33 mouse cellular contexts compared by ENCODE assay signal in genomic region chr13:56443411-56443810, GRCm38 (mm10). TPM values are rescaled to one million over a fixed set of nuclear protein-coding genes. Genes with fewer than 3 reads are reported as not detected.
DNase-seq lines count a peak whose midpoint lies in the region; ATAC-seq and TF ChIP-seq lines count a peak whose summit lies in the region.
"Had no signal": no experiment of that assay in that cellular context is flagged by ENCODE, and none has a peak within 500 bp of the region (broad histone marks: within the 10 kb centered on the region; RNA-seq: fewer than 3 reads in every experiment).

No protein-coding gene starts in this region.

- peak; percentile 29 for DNase-seq in 416B (ENCODE audit: low read depth)
- DNase-seq in stomach, postnatal 0 days (ENCODE audit: low spot score) = no peak
- no peak for DNase-seq in embryo, embryonic 10.5 days (ENCODE audit: low spot score)
- DNase-seq: adrenal gland, adult 8-10 months; adrenal gland, postnatal 25 days; B cell, adult 2 months; cerebellum, adult 11-12 months; cerebellum, adult 8-10 months; cerebellum, postnatal 10 days; cerebellum, postnatal 36 days; gastrocnemius, postnatal 25 days; heart, adult 2 months; heart, postnatal 36 days; kidney, adult 18-20 months had no signal

- no peak for TF ChIP-seq EP300 in stomach, postnatal 0 days (optimal IDR thresholded peaks at IDR 0.05)

- TF ChIP-seq CTCF in intestine, postnatal 0 days (IDR thresholded peaks at IDR 0.05; ENCODE audit: low read depth) = no peak
- no peak for TF ChIP-seq CTCF in stomach, postnatal 0 days (IDR thresholded peaks at IDR 0.05; ENCODE audit: low read depth)

- peaks cover 25% of the 10 kb centered on the region for H3K27me3 ChIP-seq in intestine, embryonic 15.5 days (replicated peaks)
- peaks cover 18% of the 10 kb centered on the region for H3K27me3 ChIP-seq in intestine, postnatal 0 days (replicated peaks; ENCODE audit: control insufficient read depth, insufficient read depth, low read length)
- H3K27me3 ChIP-seq in intestine, embryonic 16.5 days (replicated peaks; ENCODE audit: control insufficient read depth, insufficient read depth, low read length) = peaks cover 18% of the 10 kb centered on the region
- peaks cover 3% of the 10 kb centered on the region for H3K27me3 ChIP-seq in stomach, postnatal 0 days (ENCODE audit: control insufficient read depth, insufficient read depth, low read length)
- H3K27me3 ChIP-seq in hindbrain, embryonic 13.5 days = peaks cover 36% of the 10 kb centered on the region

- no peak overlapping the region for H3K4me3 ChIP-seq in intestine, embryonic 15.5 days (replicated peaks)
- H3K4me3 ChIP-seq in intestine, postnatal 0 days (ENCODE audit: low read depth, low read length) = no peak overlapping the region
- no peak overlapping the region for H3K4me3 ChIP-seq in intestine, embryonic 16.5 days (ENCODE audit: low read length)
- no peak overlapping the region for H3K4me3 ChIP-seq in stomach, postnatal 0 days (ENCODE audit: low read depth, low read length)
- no peak overlapping the region for H3K4me3 ChIP-seq in hindbrain, embryonic 13.5 days
- H3K4me3 ChIP-seq: forebrain, embryonic 10.5 days; heart, adult 2 months; heart, embryonic 10.5 days; heart, embryonic 13.5 days; hindbrain, embryonic 10.5 days had no signal

- H3K4me2 ChIP-seq in intestine, embryonic 15.5 days (replicated peaks) = no peak overlapping the region
- no peak overlapping the region for H3K4me2 ChIP-seq in intestine, postnatal 0 days (replicated peaks; ENCODE audit: low read depth)
- no peak overlapping the region for H3K4me2 ChIP-seq in intestine, embryonic 16.5 days (ENCODE audit: low read depth, low read length)
- H3K4me2 ChIP-seq in stomach, postnatal 0 days (replicated peaks; ENCODE audit: low read depth) = no peak overlapping the region
- no peak overlapping the region for H3K4me2 ChIP-seq in hindbrain, embryonic 13.5 days
- H3K4me2 ChIP-seq: heart, embryonic 13.5 days; hindbrain, embryonic 14.5 days had no signal

- H3K36me3 ChIP-seq in intestine, embryonic 15.5 days = no peaks in the 10 kb centered on the region
- H3K36me3 ChIP-seq in intestine, postnatal 0 days (ENCODE audit: control insufficient read depth, insufficient read depth) = no peaks in the 10 kb centered on the region
- H3K36me3 ChIP-seq in intestine, embryonic 16.5 days (ENCODE audit: control insufficient read depth, insufficient read depth, low read length) = no peaks in the 10 kb centered on the region
- H3K36me3 ChIP-seq in stomach, postnatal 0 days (ENCODE audit: control insufficient read depth, insufficient read depth, low read length) = no peaks in the 10 kb centered on the region
- H3K36me3 ChIP-seq in hindbrain, embryonic 13.5 days = no peaks in the 10 kb centered on the region
- H3K36me3 ChIP-seq: forebrain, embryonic 10.5 days; G1E; heart, embryonic 10.5 days; heart, embryonic 13.5 days; hindbrain, embryonic 10.5 days had no signal

- H3K27ac ChIP-seq in intestine, embryonic 15.5 days = no peak overlapping the region
- H3K27ac ChIP-seq in intestine, postnatal 0 days (ENCODE audit: low read depth, low read length) = no peak overlapping the region
- no peak overlapping the region for H3K27ac ChIP-seq in intestine, embryonic 16.5 days (ENCODE audit: low read length)
- no peak overlapping the region for H3K27ac ChIP-seq in stomach, postnatal 0 days (replicated peaks)
- H3K27ac ChIP-seq in hindbrain, embryonic 13.5 days = no peak overlapping the region
- H3K27ac ChIP-seq: forebrain, embryonic 10.5 days; heart, adult 2 months; heart, embryonic 10.5 days; heart, embryonic 13.5 days; hindbrain, embryonic 10.5 days; hindbrain, embryonic 14.5 days; hindbrain, postnatal 0 days had no signal

- no peaks in the 10 kb centered on the region for H3K9me3 ChIP-seq in intestine, embryonic 15.5 days
- H3K9me3 ChIP-seq in intestine, postnatal 0 days (ENCODE audit: control insufficient read depth) = no peaks in the 10 kb centered on the region
- H3K9me3 ChIP-seq in intestine, embryonic 16.5 days (ENCODE audit: control insufficient read depth, low read length) = no peaks in the 10 kb centered on the region
- H3K9me3 ChIP-seq in stomach, postnatal 0 days (ENCODE audit: control insufficient read depth, low read length) = no peaks in the 10 kb centered on the region
- H3K9me3 ChIP-seq in hindbrain, embryonic 13.5 days = no peaks in the 10 kb centered on the region
- H3K9me3 ChIP-seq: forebrain, embryonic 10.5 days; heart, embryonic 10.5 days; heart, embryonic 13.5 days; hindbrain, embryonic 10.5 days had no signal

- WGBS in intestine, embryonic 15.5 days = 62% methylated on average over 7 of the region's 7 CpGs
- WGBS in intestine, postnatal 0 days = 48% methylated on average over 7 of the region's 7 CpGs
- WGBS in intestine, embryonic 16.5 days = 45% methylated on average over 7 of the region's 7 CpGs
- WGBS in stomach, postnatal 0 days = 52% methylated on average over 7 of the region's 7 CpGs
- WGBS in hindbrain, embryonic 13.5 days = 87% methylated on average over 7 of the region's 7 CpGs

- H3K4me1 ChIP-seq in intestine, embryonic 15.5 days (replicated peaks) = peaks cover 6% of the 10 kb centered on the region
- no peaks in the 10 kb centered on the region for H3K4me1 ChIP-seq in intestine, postnatal 0 days (replicated peaks; ENCODE audit: control insufficient read depth, insufficient read depth, low read length)
- 0 out of 2 replicates have a peak, but pooled peaks cover 4% of the 10 kb centered on the region for H3K4me1 ChIP-seq in intestine, embryonic 16.5 days (ENCODE audit: control insufficient read depth, insufficient read depth, low read length)
- H3K4me1 ChIP-seq in stomach, postnatal 0 days (replicated peaks; ENCODE audit: control insufficient read depth, insufficient read depth) = no peaks in the 10 kb centered on the region
- H3K4me1 ChIP-seq in hindbrain, embryonic 13.5 days (replicated peaks) = peaks cover 8% of the 10 kb centered on the region

- no peak overlapping the region for H3K9ac ChIP-seq in intestine, embryonic 15.5 days
- no peak overlapping the region for H3K9ac ChIP-seq in intestine, postnatal 0 days (ENCODE audit: low read depth, low read length)
- H3K9ac ChIP-seq in intestine, embryonic 16.5 days (ENCODE audit: low read depth, low read length) = no peak overlapping the region
- no peak overlapping the region for H3K9ac ChIP-seq in stomach, postnatal 0 days (ENCODE audit: low read length)
- no peak overlapping the region for H3K9ac ChIP-seq in hindbrain, embryonic 13.5 days
- H3K9ac ChIP-seq: heart, embryonic 13.5 days; hindbrain, embryonic 14.5 days had no signal

- ATAC-seq in intestine, embryonic 15.5 days = peak; percentile 61; the same call in 1 of the 2 replicates
- no peak for ATAC-seq in intestine, postnatal 0 days
- peak; percentile 62; the same call in 1 of the 2 replicates for ATAC-seq in intestine, embryonic 16.5 days
- 0 out of 2 replicates have a peak, but pooled peaks have one; percentile 33 for ATAC-seq in stomach, postnatal 0 days (ENCODE audit: low FRiP score, low TSS enrichment)
- no peak for ATAC-seq in hindbrain, embryonic 13.5 days (ENCODE audit: low FRiP score)
- ATAC-seq: forebrain, embryonic 14.5 days; hindbrain, postnatal 0 days; inflammation-experienced regulatory T-cells, adult 6 months had no signal

RNA-seq across cellular contexts. Expression of gene Slc25a48, which starts 5.3 kb away (rescaled TPM):
- 0.10 and 0.13 TPM in 2 replicates for polyA plus RNA-seq in intestine, embryonic 15.5 days (2015; fragmentation: Nextera tagmentation; extraction: Ambion mirVana)
- polyA plus RNA-seq in intestine, postnatal 0 days (2015; fragmentation: Nextera tagmentation; extraction: Ambion mirVana) = 0.03 TPM in 1 of 2 replicates, not detected in the other
- polyA plus RNA-seq in intestine, embryonic 16.5 days (2015; fragmentation: Nextera tagmentation; extraction: Ambion mirVana) = 0.06 TPM in 1 of 2 replicates, not detected in the other
- polyA plus RNA-seq in stomach, postnatal 0 days (2015; fragmentation: Nextera tagmentation; extraction: Ambion mirVana) = 0.08 and 0.13 TPM in 2 replicates
- polyA plus RNA-seq in hindbrain, embryonic 13.5 days (2015; fragmentation: Nextera tagmentation; extraction: Ambion mirVana) = not detected in 2 replicates
- polyA plus RNA-seq: forebrain, embryonic 10.5 days; G1E; hindbrain, embryonic 14.5 days; hindbrain, postnatal 0 days; inflammation-experienced regulatory T-cells, adult 6 months had no signal

RNA-seq across cellular contexts. Expression of gene Gm3045, which starts 17.0 kb away (rescaled TPM):
- not detected in 2 replicates for polyA plus RNA-seq in intestine, embryonic 15.5 days (2015; fragmentation: Nextera tagmentation; extraction: Ambion mirVana)
- polyA plus RNA-seq in intestine, postnatal 0 days (2015; fragmentation: Nextera tagmentation; extraction: Ambion mirVana) = not detected in 2 replicates
- polyA plus RNA-seq in intestine, embryonic 16.5 days (2015; fragmentation: Nextera tagmentation; extraction: Ambion mirVana) = not detected in 2 replicates
- not detected in 2 replicates for polyA plus RNA-seq in stomach, postnatal 0 days (2015; fragmentation: Nextera tagmentation; extraction: Ambion mirVana)
- not detected in 2 replicates for polyA plus RNA-seq in hindbrain, embryonic 13.5 days (2015; fragmentation: Nextera tagmentation; extraction: Ambion mirVana)
- polyA plus RNA-seq: brain, embryonic 14.5 days; cortical plate, adult 2 months; embryonic facial prominence, embryonic 11.5 days; embryonic facial prominence, embryonic 14.5 days; forebrain, embryonic 10.5 days; forebrain, embryonic 14.5 days; G1E; gonadal fat pad, adult 2 months; heart, adult 2 months; heart, embryonic 10.5 days; heart, embryonic 13.5 days; heart, embryonic 16.5 days; hindbrain, embryonic 10.5 days; hindbrain, embryonic 14.5 days; hindbrain, postnatal 0 days; inflammation-experienced regulatory T-cells, adult 6 months had no signal

RNA-seq across cellular contexts. Expression of gene Il9, which starts 38.6 kb away (rescaled TPM):
- not detected in 2 replicates for polyA plus RNA-seq in intestine, embryonic 15.5 days (2015; fragmentation: Nextera tagmentation; extraction: Ambion mirVana)
- polyA plus RNA-seq in intestine, postnatal 0 days (2015; fragmentation: Nextera tagmentation; extraction: Ambion mirVana) = not detected in 2 replicates
- not detected in 2 replicates for polyA plus RNA-seq in intestine, embryonic 16.5 days (2015; fragmentation: Nextera tagmentation; extraction: Ambion mirVana)
- not detected in 2 replicates for polyA plus RNA-seq in stomach, postnatal 0 days (2015; fragmentation: Nextera tagmentation; extraction: Ambion mirVana)
- polyA plus RNA-seq in hindbrain, embryonic 13.5 days (2015; fragmentation: Nextera tagmentation; extraction: Ambion mirVana) = not detected in 2 replicates
- polyA plus RNA-seq: brain, embryonic 14.5 days; cortical plate, adult 2 months; embryonic facial prominence, embryonic 11.5 days; embryonic facial prominence, embryonic 14.5 days; forebrain, embryonic 10.5 days; forebrain, embryonic 14.5 days; G1E; gonadal fat pad, adult 2 months; heart, adult 2 months; heart, embryonic 10.5 days; heart, embryonic 13.5 days; heart, embryonic 16.5 days; hindbrain, embryonic 10.5 days; hindbrain, embryonic 14.5 days; hindbrain, postnatal 0 days; inflammation-experienced regulatory T-cells, adult 6 months had no signal

Comparison
In these comparisons a context has a peak if more than half of its experiments do, and no peak if none do; other contexts are left out.
1. ATAC-seq: peak in intestine, embryonic 15.5 days (single experiment), intestine, embryonic 16.5 days (single experiment) and stomach, postnatal 0 days (single experiment); none in intestine, postnatal 0 days (single experiment) and hindbrain, embryonic 13.5 days (single experiment).